Mouse (Mus musculus) CD4-positive, CD25-positive, alpha-beta regulatory T cell (primary cell): Measurements from ENCODE around the gene Mtmr12. TPM values are rescaled to one million over a fixed set of nuclear protein-coding genes. Genes with fewer than 3 reads are reported as not detected.

Source experiments
- polyA plus RNA-seq: library from polyadenylated mRNA; unstranded; fragments of 100-300 nt; shearing (Covaris generic); gene quantifications from one replicate; pipeline ENCODE4 v1.2.1, GENCODE M21; 2017

Gene Mtmr12
- 69.3 TPM for polyA plus RNA-seq

GRCm38 (mm10) chr15:12204319-12205159 lies at the start of gene Mtmr12:
Mtmr12 (plus strand) TSS chr15:12205028.

GRCm38 (mm10) chr15:12321091-12321787 lies 116.4 kb downstream of the Mtmr12 start, which contains the start of gene Golph3:
Golph3 (plus strand) TSS chr15:12321450.

GRCm38 (mm10) chr15:12321788-12322621 lies 117.2 kb downstream of the Mtmr12 start, which contains the start of gene 1810049J17Rik:
1810049J17Rik (minus strand) TSS chr15:12321899.

Other genes starting within 250 kb of the Mtmr12 start
- gene Sub1, start 208.0 kb upstream of the Mtmr12 start, polyA plus RNA-seq: 515 TPM
- 141 TPM for gene Zfr, start 87.2 kb upstream of the Mtmr12 start, polyA plus RNA-seq
- 145 TPM for gene Golph3, start 116.4 kb downstream of the Mtmr12 start, polyA plus RNA-seq
- gene 1810049J17Rik, start 116.9 kb downstream of the Mtmr12 start, polyA plus RNA-seq: 0.60 TPM